Mouse (Mus musculus): ENCODE data around the gene Atp6v0a2.

GRCm38 (mm10) chr5:124713741-124714140, 85.4 kb downstream of the Atp6v0a2 start:
- TF ChIP-seq CTCF (IDR thresholded peaks at IDR 0.05; ENCODE audit: insufficient read depth, low read depth, low read length): no peak
- no peak for TF ChIP-seq POLR2A (IDR thresholded peaks at IDR 0.05; ENCODE audit: insufficient read depth, low read depth, low read length)

All from olfactory bulb, adult 2 months (tissue).